In the genomic region with DNA sequence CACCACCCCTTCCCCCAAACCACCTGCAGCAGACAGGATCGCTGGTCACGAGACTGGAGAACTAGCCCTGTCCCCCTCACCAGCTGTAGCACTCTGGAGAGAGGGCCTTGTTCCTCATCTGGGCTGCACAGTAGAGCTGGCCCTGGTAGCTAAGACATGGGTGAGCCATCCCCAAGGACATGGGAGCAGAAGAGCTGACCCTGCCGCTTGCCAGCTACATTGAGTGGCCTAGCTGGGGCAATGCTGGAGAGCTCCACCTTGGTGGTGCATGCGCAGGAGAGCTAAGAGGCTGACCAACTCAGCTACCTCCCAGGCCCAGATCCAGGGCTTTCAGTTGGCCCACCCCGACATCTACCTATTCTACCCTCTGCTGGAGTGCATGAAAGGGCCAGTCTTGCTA, we compare ENCODE assay signal across 15 mouse cellular contexts.
"Had no signal": no experiment of that assay in that cellular context is flagged by ENCODE, and none has a peak within 500 bp of the region (broad histone marks: within the 10 kb centered on the region; RNA-seq: fewer than 3 reads in every experiment).

No protein-coding gene starts in this region.

- H3K4me2 ChIP-seq: kidney, embryonic 15.5 days; liver, embryonic 13.5 days; midbrain, embryonic 11.5 days; neural tube, embryonic 12.5 days; neural tube, embryonic 15.5 days had no signal

- H3K4me3 ChIP-seq: kidney, embryonic 15.5 days; left cerebral cortex, adult 2 months; liver, embryonic 13.5 days; neural tube, embryonic 12.5 days; neural tube, embryonic 15.5 days had no signal

- H3K36me3 ChIP-seq: kidney, embryonic 15.5 days; neural tube, embryonic 12.5 days; neural tube, embryonic 15.5 days had no signal

- DNase-seq: kidney, postnatal 10 days; kidney, postnatal 36 days; layer of hippocampus, postnatal 36 days; liver, embryonic 13.5 days; lung, adult 2 months; lung, postnatal 14 days; lung, postnatal 4 days; midbrain, embryonic 14.5 days; thymus, adult 18-20 months; thymus, postnatal 36 days had no signal

- H3K9ac ChIP-seq: kidney, embryonic 15.5 days; liver, embryonic 13.5 days; neural tube, embryonic 12.5 days; neural tube, embryonic 15.5 days had no signal

- H3K27ac ChIP-seq: kidney, embryonic 15.5 days; left cerebral cortex, adult 2 months; liver, embryonic 13.5 days; neural tube, embryonic 12.5 days; neural tube, embryonic 15.5 days had no signal

- H3K27me3 ChIP-seq: kidney, embryonic 15.5 days; liver, embryonic 13.5 days; neural tube, embryonic 12.5 days; neural tube, embryonic 15.5 days had no signal

- H3K9me3 ChIP-seq: kidney, embryonic 15.5 days; liver, embryonic 13.5 days; neural tube, embryonic 12.5 days; neural tube, embryonic 15.5 days had no signal

- H3K4me1 ChIP-seq: neural tube, embryonic 12.5 days had no signal
